Mouse (Mus musculus) adrenal gland, postnatal 25 days (tissue): Measurements from ENCODE around the gene Olfr1128. TPM values are rescaled to one million over a fixed set of nuclear protein-coding genes. Genes with fewer than 3 reads are reported as not detected.
"Not testable (repeated sequence)": the region's sequence is repeated elsewhere in the genome, so short reads cannot be mapped to it uniquely, and the experiment has no call there.

ENCODE experiments used
- DNase-seq: peaks from one replicate; pipeline ENCODE4 v3.0.0; 2021; ENCODE audit warnings: mixed read lengths
- long read RNA-seq: library from polyadenylated mRNA; stranded (forward); transcript quantifications from one replicate; pipeline ENCODE4 v2.0.0, GENCODE M21; 2021
- total RNA-seq: library from RNA; stranded (reverse); gene quantifications from 2 replicates; pipeline ENCODE4 v1.2.3, GENCODE M21; 2021

The Olfr1128 gene
- not detected in 2 replicates for total RNA-seq
- long read RNA-seq = 0 reads

- no peak for DNase-seq
These were observed at the start of gene Olfr1128 for GRCm38 (mm10) chr2:87545442-87545841. Gene Olfr1128 (minus strand): TSS chr2:87545542.

GRCm38 (mm10) chr2:87573602-87574001 lies 28.3 kb upstream of the Olfr1128 start, which contains the start of gene Olfr1129:
Gene Olfr1129 (plus strand): TSS chr2:87573902.
- not testable (repeated sequence) for DNase-seq

GRCm38 (mm10) chr2:87534826-87535225 lies 10.5 kb downstream of the Olfr1128 start:
- DNase-seq = no peak

- no peak for DNase-seq
These were observed 13.8 kb downstream of the Olfr1128 start, which contains the start of gene Olfr153 for GRCm38 (mm10) chr2:87531496-87531895. Gene Olfr153 (plus strand): TSS chr2:87531796.

GRCm38 (mm10) chr2:87525899-87526616 lies 19.3 kb downstream of the Olfr1128 start:
- not testable (repeated sequence) for DNase-seq

- no peak for DNase-seq
These were observed 24.7 kb downstream of the Olfr1128 start for GRCm38 (mm10) chr2:87520651-87521050.

GRCm38 (mm10) chr2:87516581-87516980 lies 28.8 kb downstream of the Olfr1128 start:
- no peak for DNase-seq

GRCm38 (mm10) chr2:87515457-87516060 lies 29.8 kb downstream of the Olfr1128 start:
- DNase-seq = no peak

- no peak for DNase-seq
These were observed 30.3 kb downstream of the Olfr1128 start for GRCm38 (mm10) chr2:87515046-87515445.

GRCm38 (mm10) chr2:87506265-87506664 lies 39.1 kb downstream of the Olfr1128 start, which contains the start of gene Pramel6:
Gene Pramel6 (plus strand): TSS chr2:87506565.
- no peak for DNase-seq

- DNase-seq = not testable (repeated sequence)
These were observed 48.3 kb downstream of the Olfr1128 start, which contains the start of gene Pramel7 for GRCm38 (mm10) chr2:87496993-87497392. Gene Pramel7 (minus strand): TSS chr2:87497093.

Other genes with a start within 250 kb of the Olfr1128 start
- not detected in 2 replicates for gene Olfr1118, start 238.0 kb downstream of the Olfr1128 start, total RNA-seq
- gene Olfr1120, start 190.7 kb downstream of the Olfr1128 start, total RNA-seq = not detected in 2 replicates
- not detected in 2 replicates for gene Olfr1121, start 175.6 kb downstream of the Olfr1128 start, total RNA-seq
- gene Olfr1122, start 159.7 kb downstream of the Olfr1128 start, total RNA-seq = not detected in 2 replicates
- not detected in 2 replicates for gene Olfr1123, start 128.9 kb downstream of the Olfr1128 start, total RNA-seq
- not detected in 2 replicates for gene Olfr1124, start 115.3 kb downstream of the Olfr1128 start, total RNA-seq
- not detected in 2 replicates for gene Olfr1126, start 91.6 kb downstream of the Olfr1128 start, total RNA-seq
- not detected in 2 replicates for gene Pramel7, start 48.4 kb downstream of the Olfr1128 start, total RNA-seq
- gene Pramel6, start 39.0 kb downstream of the Olfr1128 start, total RNA-seq = not detected in 2 replicates
- not detected in 2 replicates for gene Olfr153, start 13.7 kb downstream of the Olfr1128 start, total RNA-seq
- gene Olfr1129, start 28.4 kb upstream of the Olfr1128 start, total RNA-seq = not detected in 2 replicates
- gene Olfr1130, start 60.7 kb upstream of the Olfr1128 start, total RNA-seq = not detected in 2 replicates
- not detected in 2 replicates for gene Olfr1131, start 81.6 kb upstream of the Olfr1128 start, total RNA-seq
- not detected in 2 replicates for gene Olfr1132, start 92.0 kb upstream of the Olfr1128 start, total RNA-seq
- not detected in 2 replicates for gene Olfr1133, start 101.8 kb upstream of the Olfr1128 start, total RNA-seq
- gene Olfr1134, start 112.9 kb upstream of the Olfr1128 start, total RNA-seq = not detected in 2 replicates
- not detected in 2 replicates for gene Olfr1135, start 128.1 kb upstream of the Olfr1128 start, total RNA-seq
- gene Olfr1136, start 148.4 kb upstream of the Olfr1128 start, total RNA-seq = not detected in 2 replicates
- gene Olfr1137, start 167.6 kb upstream of the Olfr1128 start, total RNA-seq = not detected in 2 replicates
- not detected in 2 replicates for gene Olfr1138, start 194.4 kb upstream of the Olfr1128 start, total RNA-seq
- not detected in 2 replicates for gene Olfr1140, start 198.2 kb upstream of the Olfr1128 start, total RNA-seq
- gene Olfr1141, start 208.4 kb upstream of the Olfr1128 start, total RNA-seq = not detected in 2 replicates
- not detected in 2 replicates for gene Olfr152, start 233.9 kb upstream of the Olfr1128 start, total RNA-seq